Mouse (Mus musculus): ENCODE measurements around the gene Gm15557.
"Not testable (repeated sequence)": the region's sequence is repeated elsewhere in the genome, so short reads cannot be mapped to it uniquely, and the experiment has no call there.

The Gm15557 gene

GRCm38 (mm10) chr2:155940681-155941080, at the start of gene Gm15557:
Gene Gm15557 (plus strand): TSS chr2:155940728.
- no peak for DNase-seq (ENCODE audit: low spot score)

GRCm38 (mm10) chr2:155894307-155895045, 46.1 kb upstream of the Gm15557 start:
- DNase-seq (ENCODE audit: low spot score), result no peak

GRCm38 (mm10) chr2:155895046-155895735, 45.3 kb upstream of the Gm15557 start:
- no peak for DNase-seq (ENCODE audit: low spot score)

GRCm38 (mm10) chr2:155902989-155903631, 37.4 kb upstream of the Gm15557 start:
- DNase-seq (ENCODE audit: low spot score), result no peak

- DNase-seq (ENCODE audit: low spot score), result no peak
These were observed 36.9 kb upstream of the Gm15557 start for GRCm38 (mm10) chr2:155903632-155904008.

- DNase-seq (ENCODE audit: low spot score), result no peak
These were observed 25.8 kb upstream of the Gm15557 start for GRCm38 (mm10) chr2:155914684-155915083.

- no peak for DNase-seq (ENCODE audit: low spot score)
These were observed 17.4 kb upstream of the Gm15557 start for GRCm38 (mm10) chr2:155923143-155923542.

GRCm38 (mm10) chr2:155925213-155925612, 15.3 kb upstream of the Gm15557 start:
- DNase-seq (ENCODE audit: low spot score), result not testable (repeated sequence)

GRCm38 (mm10) chr2:155928711-155929345, 11.7 kb upstream of the Gm15557 start:
- no peak for DNase-seq (ENCODE audit: low spot score)

GRCm38 (mm10) chr2:155929531-155930442, 10.7 kb upstream of the Gm15557 start, which contains the start of gene Uqcc1:
Gene Uqcc1 (minus strand): TSS chr2:155930310.
- peak; percentile 89 for DNase-seq (ENCODE audit: low spot score)

GRCm38 (mm10) chr2:155939897-155940529, 515 bp upstream of the Gm15557 start:
- DNase-seq (ENCODE audit: low spot score), result no peak

GRCm38 (mm10) chr2:155941697-155942442, 1.3 kb downstream of the Gm15557 start:
- DNase-seq (ENCODE audit: low spot score), result peak; percentile 65

- peak; percentile 55 for DNase-seq (ENCODE audit: low spot score)
These were observed 2.9 kb downstream of the Gm15557 start for GRCm38 (mm10) chr2:155943463-155943862.

- DNase-seq (ENCODE audit: low spot score), result no peak
These were observed 4.2 kb downstream of the Gm15557 start for GRCm38 (mm10) chr2:155944685-155945084.

GRCm38 (mm10) chr2:155945124-155945523, 4.6 kb downstream of the Gm15557 start, which contains the start of gene Gdf5:
Gene Gdf5 (minus strand): TSS chr2:155945367.
- DNase-seq (ENCODE audit: low spot score), result no peak

GRCm38 (mm10) chr2:155945580-155945979, 5.1 kb downstream of the Gm15557 start:
- no peak for DNase-seq (ENCODE audit: low spot score)

- DNase-seq (ENCODE audit: low spot score), result peak; percentile 92
These were observed 5.5 kb downstream of the Gm15557 start for GRCm38 (mm10) chr2:155946069-155946468.

- DNase-seq (ENCODE audit: low spot score), result no peak
These were observed 6.0 kb downstream of the Gm15557 start for GRCm38 (mm10) chr2:155946499-155946898.

GRCm38 (mm10) chr2:155947390-155948002, 7.0 kb downstream of the Gm15557 start:
- no peak for DNase-seq (ENCODE audit: low spot score)

- DNase-seq (ENCODE audit: low spot score), result no peak
These were observed 8.8 kb downstream of the Gm15557 start for GRCm38 (mm10) chr2:155949362-155949761.
